Mouse (Mus musculus) liver, adult 2 months (tissue): Measurements from ENCODE around the gene Slc9a5.

Source experiments
- CTCF ChIP-seq: fragments of 200-500 bp; IDR thresholded peaks from 2 replicates; pipeline ENCODE4 v1.5.1; 2011; ENCODE audit warnings: low read depth, low read length, control low read depth
- POLR2A ChIP-seq: fragments of 200-500 bp; IDR thresholded peaks from 2 replicates; pipeline ENCODE4 v1.6.1; 2011; ENCODE audit warnings: low read length, control low read depth; ENCODE audit not compliant: insufficient read depth; ENCODE audit errors: extremely low read depth

- TF ChIP-seq CTCF (no peak), POLR2A (no peak)
Observed at GRCm38 (mm10) chr8:105389096-105389495, 40.5 kb downstream of the Slc9a5 start.
